Mouse (Mus musculus) kidney, adult 2 months (tissue): ENCODE measurements around the gene Xrn2.

Source experiments
- CTCF ChIP-seq: fragments of 200-500 bp; conservative IDR thresholded peaks from 2 replicates; pipeline ENCODE4 v1.5.1; 2011; ENCODE audit warnings: low read depth, mild to moderate bottlenecking, control low read depth, low read length, moderate library complexity, mixed read lengths; ENCODE audit not compliant: insufficient read depth, insufficient read length
- POLR2A ChIP-seq: fragments of 200-500 bp; IDR thresholded peaks from one replicate; pipeline ENCODE4 v1.6.1; 2011; ENCODE audit warnings: low read depth, low read length, control low read depth

DNA sequence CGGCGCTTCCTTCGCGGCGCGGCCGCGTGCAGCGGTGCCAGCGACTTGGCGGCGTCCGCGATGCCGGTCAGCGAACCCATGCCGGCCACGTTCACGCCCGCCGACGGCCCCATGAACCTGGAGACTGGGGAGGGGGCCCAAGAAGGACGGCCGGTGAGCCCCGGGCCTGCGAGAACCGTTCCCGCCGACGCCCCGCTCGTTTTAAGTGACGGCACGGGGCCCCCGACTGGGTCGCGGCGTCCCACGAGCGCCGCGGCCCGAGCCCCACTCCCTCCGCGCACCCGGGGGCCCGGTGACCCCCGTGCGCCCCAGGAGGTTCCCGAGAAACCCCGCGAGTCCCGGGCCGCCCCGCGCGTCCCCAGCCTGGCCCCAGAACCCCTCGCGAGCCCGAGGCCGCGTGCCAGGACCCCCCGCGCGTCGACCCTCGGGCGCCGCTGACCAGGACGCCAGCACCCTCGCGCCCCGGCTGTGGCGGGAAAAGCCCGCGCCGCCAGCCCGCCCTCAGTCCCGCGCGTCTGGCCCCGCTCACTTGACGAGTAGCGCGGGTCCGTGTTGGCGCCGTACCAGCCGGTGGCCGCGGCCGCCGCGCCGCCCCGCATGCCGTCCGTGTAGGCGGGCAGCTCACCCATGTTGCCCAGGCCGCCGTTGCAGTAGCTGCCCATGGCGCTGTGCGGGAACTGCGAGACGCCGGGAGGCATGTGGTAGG, 71.7 kb downstream of the Xrn2 start:
- TF ChIP-seq POLR2A (no peak), CTCF (no peak)
